Mouse (Mus musculus) B cell, adult (primary cell): ENCODE data around the gene Ndufa7. TPM values are rescaled to one million over a fixed set of nuclear protein-coding genes. Genes with fewer than 3 reads are reported as not detected.

ENCODE experiments used
- total RNA-seq: library from RNA; stranded (reverse); gene quantifications from 4 replicates; pipeline ENCODE4 v1.2.4, GENCODE M21; 2023; ENCODE audit not compliant: inconsistent age

Gene Ndufa7
- 144 to 160 TPM (median 152 TPM) in 4 replicates for total RNA-seq

GRCm38 (mm10) chr17:33824084-33824996 lies at the start of gene Ndufa7, which contains the start of gene Rps28:
Gene Ndufa7, plus strand, starts transcription at chr17:33824572.
Gene Rps28, minus strand, starts transcription at chr17:33824562.

GRCm38 (mm10) chr17:33781124-33781977 lies 43.0 kb upstream of the Ndufa7 start, which contains the start of gene Angptl4:
Gene Angptl4, minus strand, starts transcription at chr17:33781830.

GRCm38 (mm10) chr17:33810334-33811141 lies 13.8 kb upstream of the Ndufa7 start, which contains the start of gene Kank3:
Gene Kank3, plus strand, starts transcription at chr17:33810519.

GRCm38 (mm10) chr17:33842966-33843795 lies 18.8 kb downstream of the Ndufa7 start, which contains the start of gene Cd320:
Gene Cd320, plus strand, starts transcription at chr17:33843091.

GRCm38 (mm10) chr17:33873537-33873936 lies 49.2 kb downstream of the Ndufa7 start, which contains the start of gene Gm7029:
Gene Gm7029, plus strand, starts transcription at chr17:33873837.

Other genes with a start within 250 kb of the Ndufa7 start
- gene Zfp414, start 195.5 kb upstream of the Ndufa7 start, total RNA-seq = 38.0 to 41.7 TPM (median 39.7 TPM) in 4 replicates
- gene Pram1, start 186.5 kb upstream of the Ndufa7 start, total RNA-seq = 0.48 to 2.5 TPM (median 1.3 TPM) in 4 replicates
- 356 to 376 TPM (median 371 TPM) in 4 replicates for gene Hnrnpm, start 137.7 kb upstream of the Ndufa7 start, total RNA-seq
- 45.6 to 49.2 TPM (median 46.3 TPM) in 4 replicates for gene March2, start 105.9 kb upstream of the Ndufa7 start, total RNA-seq
- 205 to 231 TPM (median 213 TPM) in 4 replicates for gene Rab11b, start 64.0 kb upstream of the Ndufa7 start, total RNA-seq
- 0.24 to 1.2 TPM (median 0.64 TPM) in 4 replicates for gene Angptl4, start 42.7 kb upstream of the Ndufa7 start, total RNA-seq
- gene Kank3, start 14.1 kb upstream of the Ndufa7 start, total RNA-seq = 1.9 to 3.7 TPM (median 2.4 TPM) in 4 replicates
- gene Rps28, start within 50 bp of the Ndufa7 start, total RNA-seq = 3,373 to 3,666 TPM (median 3,453 TPM) in 4 replicates
- 6.1 to 11.2 TPM (median 7.1 TPM) in 4 replicates for gene Cd320, start 18.5 kb downstream of the Ndufa7 start, total RNA-seq
- gene Gm7029, start 49.3 kb downstream of the Ndufa7 start, total RNA-seq = not detected in 4 replicates
- 3.7 to 6.1 TPM (median 5.8 TPM) in 4 replicates for gene Kifc1, start 66.1 kb downstream of the Ndufa7 start, total RNA-seq
- gene Platr17, start 80.6 kb downstream of the Ndufa7 start, total RNA-seq = 0.90 to 0.93 TPM in 2 of 4 replicates, not detected in the others
- gene Daxx, start 84.8 kb downstream of the Ndufa7 start, total RNA-seq = 43.5 to 64.5 TPM (median 57.8 TPM) in 4 replicates
- 459 to 514 TPM (median 471 TPM) in 4 replicates for gene Tapbp, start 91.3 kb downstream of the Ndufa7 start, total RNA-seq
- gene Zbtb22, start 91.3 kb downstream of the Ndufa7 start, total RNA-seq = 34.8 to 43.8 TPM (median 42.1 TPM) in 4 replicates
- gene Rgl2, start 105.0 kb downstream of the Ndufa7 start, total RNA-seq = 181 to 200 TPM (median 191 TPM) in 4 replicates
- 48.8 to 71.2 TPM (median 65.7 TPM) in 4 replicates for gene Pfdn6, start 115.8 kb downstream of the Ndufa7 start, total RNA-seq
- gene Wdr46, start 116.1 kb downstream of the Ndufa7 start, total RNA-seq = 37.2 to 41.1 TPM (median 38.8 TPM) in 4 replicates
- 4.6 to 6.3 TPM (median 6.0 TPM) in 4 replicates for gene B3galt4, start 126.9 kb downstream of the Ndufa7 start, total RNA-seq
- gene Vps52, start 131.2 kb downstream of the Ndufa7 start, total RNA-seq = 84.3 to 90.2 TPM (median 84.9 TPM) in 4 replicates
- gene Rps18, start 131.4 kb downstream of the Ndufa7 start, total RNA-seq = 1,477 to 1,581 TPM (median 1,522 TPM) in 4 replicates
- 2,828 to 3,180 TPM (median 3,118 TPM) in 4 replicates for gene H2-K1, start 175.8 kb downstream of the Ndufa7 start, total RNA-seq
- 37.0 to 44.6 TPM (median 37.7 TPM) in 4 replicates for gene Ring1, start 200.1 kb downstream of the Ndufa7 start, total RNA-seq
- 116 to 159 TPM (median 139 TPM) in 4 replicates for gene H2-Ke6, start 203.5 kb downstream of the Ndufa7 start, total RNA-seq
- 76.7 to 88.4 TPM (median 86.4 TPM) in 4 replicates for gene Slc39a7, start 207.1 kb downstream of the Ndufa7 start, total RNA-seq
- gene Rxrb, start 207.2 kb downstream of the Ndufa7 start, total RNA-seq = 108 to 117 TPM (median 111 TPM) in 4 replicates
- gene Col11a2, start 214.9 kb downstream of the Ndufa7 start, total RNA-seq = 5.6 to 8.4 TPM (median 6.7 TPM) in 4 replicates